Mouse (Mus musculus) MEL (cell line): ENCODE measurements around the gene Arhgef33.

Experiments
- CHD2 ChIP-seq: IDR thresholded peaks from 2 replicates; pipeline ENCODE4 v1.6.1; 2011; ENCODE audit warnings: low read length, improper control_type of control experiment
- MYC ChIP-seq: IDR thresholded peaks from 2 replicates; pipeline ENCODE4 v1.6.1; 2011; ENCODE audit warnings: low read depth, mild to moderate bottlenecking, low read length, improper control_type of control experiment, moderate library complexity
- POLR2A ChIP-seq, 2 experiments: IDR thresholded peaks; 2 replicates each; pipeline ENCODE4 v1.6.1; 2011 to 2012; ENCODE audit warnings: low read length in 2 of 2, mild to moderate bottlenecking in 2 of 2, control low read depth in 1 of 2, improper control_type of control experiment in 1 of 2, low read depth in 1 of 2, moderate library complexity in 1 of 2; ENCODE audit not compliant: control insufficient read depth in 1 of 2, insufficient read depth in 1 of 2, poor library complexity in 1 of 2
- TAL1 ChIP-seq: IDR thresholded peaks from 2 replicates; pipeline ENCODE4 v1.6.1; 2012; ENCODE audit warnings: mild to moderate bottlenecking, inconsistent platforms, low read length, moderate library complexity, mixed read lengths
- TBP ChIP-seq: IDR thresholded peaks from 2 replicates; pipeline ENCODE4 v1.8.0; 2011; ENCODE audit warnings: low read depth, low read length, improper control_type of control experiment

GRCm38 (mm10) chr17:80367276-80367675, 60.1 kb downstream of the Arhgef33 start:
- TF ChIP-seq POLR2A (IDR thresholded peaks at IDR 0.05; ENCODE audit: control insufficient read depth in 1 of 2, insufficient read depth in 1 of 2, low read depth in 1 of 2, low read length in 2 of 2, poor library complexity in 1 of 2) (no peak), MYC (no peak), TBP (no peak), CHD2 (no peak), TAL1 (no peak)
